Mouse (Mus musculus): Measurements from ENCODE around the gene St7l.

The St7l gene

DNA sequence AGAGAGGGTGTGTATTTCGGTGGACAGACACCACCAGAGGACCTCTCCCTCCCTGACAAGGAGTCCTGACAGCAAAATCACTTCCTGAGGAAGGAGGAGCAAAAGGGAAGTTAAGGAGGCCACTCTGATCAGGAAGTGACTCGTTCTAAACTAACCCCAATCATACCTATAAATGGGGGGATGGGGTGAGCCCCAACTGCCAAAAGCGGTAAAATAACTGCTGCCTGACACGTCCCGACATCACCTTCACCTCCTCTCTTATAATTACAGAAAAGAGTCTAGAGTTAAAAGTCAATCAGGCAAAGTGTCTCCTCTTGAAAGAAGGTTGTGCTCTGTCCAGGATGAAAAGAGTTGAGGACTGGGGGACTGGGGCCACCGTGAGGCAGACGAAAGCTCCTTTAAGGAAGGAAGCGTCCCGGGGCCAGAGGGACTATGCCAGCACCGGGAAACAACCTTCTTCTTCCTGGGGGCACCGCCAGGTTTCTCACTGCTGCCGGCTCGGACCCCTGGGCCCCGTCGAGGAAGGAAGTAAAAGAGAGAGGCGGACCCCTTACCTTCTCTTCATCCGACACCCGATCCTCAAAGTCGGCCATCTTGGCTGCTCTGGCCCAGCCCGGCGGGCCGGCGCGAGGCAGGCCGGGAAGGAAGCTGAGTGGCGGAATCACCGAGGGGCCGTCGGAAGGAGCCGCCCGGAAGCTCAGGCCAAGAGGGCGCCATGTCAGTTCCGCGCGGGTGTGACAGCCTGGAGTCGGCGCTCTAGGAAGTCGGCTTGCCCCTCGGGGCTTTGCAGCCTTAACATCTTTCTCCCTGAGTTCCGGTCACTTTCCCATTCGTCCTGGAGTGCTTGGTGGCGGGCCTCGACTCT lies at the start of gene St7l, which contains the start of gene Capza1:
TSS of gene St7l (plus strand) at position 220 of the 865 bp plus-strand sequence.
TSS of gene Capza1 (minus strand) at position 720 of the 865 bp plus-strand sequence.
- TF ChIP-seq CTCF (conservative IDR thresholded peaks at IDR 0.05; ENCODE audit: low read length) (no peak), POU5F1 (IDR thresholded peaks at IDR 0.05; ENCODE audit: borderline replicate concordance, low read length) (no peak), NANOG (IDR thresholded peaks at IDR 0.05; ENCODE audit: borderline replicate concordance, low read length) (no peak)
- peak within 1 kb of the TSS; percentile 98 for H3K4me3 ChIP-seq (replicated peaks; ENCODE audit: low read length)
- no peaks in the 10 kb centered on the region for H3K9me3 ChIP-seq (ENCODE audit: low read length)

GRCm38 (mm10) chr3:104814746-104815145 lies 49.1 kb upstream of the St7l start:
- TF ChIP-seq POU5F1 (IDR thresholded peaks at IDR 0.05; ENCODE audit: borderline replicate concordance, low read length), result no peak
- no peak for TF ChIP-seq CTCF (conservative IDR thresholded peaks at IDR 0.05; ENCODE audit: low read length)
- TF ChIP-seq NANOG (IDR thresholded peaks at IDR 0.05; ENCODE audit: borderline replicate concordance, low read length), result peak; percentile 84
- no peaks in the 10 kb centered on the region for H3K27me3 ChIP-seq (ENCODE audit: insufficient read depth, low read length)
- no peaks in the 10 kb centered on the region for H3K9me3 ChIP-seq (ENCODE audit: low read length)
- peaks cover 68% of the 10 kb centered on the region for H3K4me1 ChIP-seq (replicated peaks; ENCODE audit: low read depth, low read length)
- H3K36me3 ChIP-seq (ENCODE audit: insufficient read depth, low read length), result 0 out of 2 replicates have a peak, but pooled peaks cover 12% of the 10 kb centered on the region
- peak overlapping the region; percentile 93 for H3K4me3 ChIP-seq (replicated peaks; ENCODE audit: low read length)

More for the DNA sequence above, at the start of gene St7l, which contains the start of gene Capza1:
- peaks cover 27% of the 10 kb centered on the region for H3K36me3 ChIP-seq (ENCODE audit: insufficient read depth, low read length)
- H3K4me1 ChIP-seq (replicated peaks; ENCODE audit: low read depth, low read length), result peaks cover 58% of the 10 kb centered on the region
- no peaks in the 10 kb centered on the region for H3K27me3 ChIP-seq (ENCODE audit: insufficient read depth, low read length)

GRCm38 (mm10) chr3:104815346-104815745 lies 48.5 kb upstream of the St7l start:
- H3K9me3 ChIP-seq (ENCODE audit: low read length), result no peaks in the 10 kb centered on the region
- TF ChIP-seq POU5F1 (IDR thresholded peaks at IDR 0.05; ENCODE audit: borderline replicate concordance, low read length) (no peak), NANOG (IDR thresholded peaks at IDR 0.05; ENCODE audit: borderline replicate concordance, low read length) (peak; percentile 80)
- peaks cover 74% of the 10 kb centered on the region for H3K4me1 ChIP-seq (replicated peaks; ENCODE audit: low read depth, low read length)
- H3K27me3 ChIP-seq (ENCODE audit: insufficient read depth, low read length), result no peaks in the 10 kb centered on the region
- peak overlapping the region; percentile 93 for H3K4me3 ChIP-seq (replicated peaks; ENCODE audit: low read length)
- H3K36me3 ChIP-seq (ENCODE audit: insufficient read depth, low read length), result peaks cover 12% of the 10 kb centered on the region; the same call in 1 of the 2 replicates

DNA sequence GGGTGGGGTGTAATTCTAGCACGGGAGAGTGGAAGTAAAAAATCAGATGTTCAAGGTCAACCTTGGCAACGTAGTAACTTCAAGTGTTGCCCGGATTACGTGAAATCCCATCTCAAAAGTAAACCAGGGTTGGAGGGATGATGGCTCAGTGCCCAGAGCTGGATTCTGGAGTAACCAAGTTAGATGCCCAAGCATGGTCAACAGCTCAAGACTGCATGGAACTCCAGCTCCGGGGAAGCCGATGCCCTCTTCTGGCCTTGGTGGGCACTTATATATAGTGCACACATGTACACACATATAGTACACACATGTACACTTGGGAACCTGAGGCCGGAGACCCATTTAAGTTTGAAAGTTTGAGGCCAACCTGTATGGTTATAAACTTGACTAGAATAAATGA lies 47.7 kb upstream of the St7l start:
- Histone ChIP-seq H3K4me1 (replicated peaks; ENCODE audit: low read depth, low read length) (peaks cover 78% of the 10 kb centered on the region), H3K27me3 (ENCODE audit: insufficient read depth, low read length) (no peaks in the 10 kb centered on the region), H3K9me3 (ENCODE audit: low read length) (no peaks in the 10 kb centered on the region), H3K4me3 (replicated peaks; ENCODE audit: low read length) (peak overlapping the region; percentile 93), H3K36me3 (ENCODE audit: insufficient read depth, low read length) (peaks cover 17% of the 10 kb centered on the region)
- TF ChIP-seq POU5F1 (IDR thresholded peaks at IDR 0.05; ENCODE audit: borderline replicate concordance, low read length), result no peak
- no peak for TF ChIP-seq NANOG (IDR thresholded peaks at IDR 0.05; ENCODE audit: borderline replicate concordance, low read length)
- no peak for TF ChIP-seq CTCF (conservative IDR thresholded peaks at IDR 0.05; ENCODE audit: low read length)

DNA sequence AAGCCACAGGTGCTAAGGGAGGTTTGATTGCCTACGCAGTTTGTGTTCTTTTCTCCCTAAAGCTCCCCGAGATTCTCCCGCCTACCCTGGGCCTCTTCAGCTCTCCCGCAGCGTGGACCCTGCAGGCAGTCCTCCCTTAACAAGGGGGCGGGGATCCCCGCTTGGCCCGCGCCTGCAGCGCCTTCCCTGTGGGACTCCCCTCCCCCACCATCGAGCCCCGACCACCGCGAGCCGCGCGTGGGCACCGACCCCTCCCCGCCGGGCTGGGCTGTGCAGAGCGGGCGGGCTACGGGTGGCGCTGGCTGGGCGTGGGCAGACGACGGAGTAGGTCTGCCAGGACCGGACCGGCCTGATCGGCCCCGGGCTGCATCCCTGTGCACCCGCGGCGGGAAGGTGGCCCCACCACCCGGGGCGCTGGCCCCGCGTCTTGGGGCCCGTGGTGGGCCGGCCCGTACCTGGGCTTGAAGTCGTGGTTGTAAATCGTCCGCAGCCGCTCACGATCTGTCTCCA lies 46.3 kb upstream of the St7l start:
- Histone ChIP-seq H3K4me3 (replicated peaks; ENCODE audit: low read length) (peak overlapping the region; percentile 93), H3K9me3 (ENCODE audit: low read length) (no peaks in the 10 kb centered on the region), H3K27me3 (ENCODE audit: insufficient read depth, low read length) (no peaks in the 10 kb centered on the region), H3K36me3 (ENCODE audit: insufficient read depth, low read length) (peaks cover 25% of the 10 kb centered on the region), H3K4me1 (replicated peaks; ENCODE audit: low read depth, low read length) (peaks cover 75% of the 10 kb centered on the region)
- no peak for TF ChIP-seq NANOG (IDR thresholded peaks at IDR 0.05; ENCODE audit: borderline replicate concordance, low read length)
- TF ChIP-seq POU5F1 (IDR thresholded peaks at IDR 0.05; ENCODE audit: borderline replicate concordance, low read length), result no peak
- TF ChIP-seq CTCF (conservative IDR thresholded peaks at IDR 0.05; ENCODE audit: low read length), result no peak

DNA sequence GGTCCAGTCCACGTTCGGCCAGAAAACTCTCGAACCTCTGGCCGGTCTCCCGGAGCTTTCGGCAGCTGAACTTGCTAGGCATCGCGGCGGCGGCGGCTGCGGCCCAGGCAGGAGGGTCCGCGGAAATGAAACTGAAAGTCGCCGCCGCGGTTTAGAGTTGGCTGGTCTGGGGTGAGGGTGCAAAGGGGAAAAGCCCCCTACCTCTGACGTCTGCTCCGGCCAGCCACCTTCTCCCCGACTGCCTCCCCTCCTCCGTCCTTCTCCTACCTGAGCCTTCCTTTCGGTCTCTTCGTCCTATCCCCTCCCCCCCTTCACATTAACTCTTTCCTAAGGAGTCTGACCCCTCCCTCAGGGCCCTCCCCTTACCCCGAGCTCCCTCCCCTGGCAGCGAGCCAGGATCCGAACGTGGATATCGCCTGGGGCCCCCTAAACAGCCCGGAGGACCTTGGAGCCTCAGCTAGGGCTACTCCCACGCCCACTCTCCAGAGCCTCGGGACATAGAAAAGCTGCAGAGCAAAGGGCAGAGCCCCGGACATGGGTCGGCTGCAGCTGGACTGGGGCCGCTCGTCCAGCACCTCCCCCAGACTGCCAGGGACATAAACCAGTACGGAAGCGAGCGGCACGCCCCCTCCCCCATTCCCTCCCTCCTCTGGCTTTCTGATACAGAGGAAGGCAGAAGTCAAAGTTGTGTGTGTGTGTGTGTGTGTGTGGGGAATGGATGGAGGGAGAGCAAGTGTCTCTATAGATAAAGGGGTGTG lies 45.6 kb upstream of the St7l start, which contains the start of gene Mov10:
TSS of gene Mov10 (minus strand) at position 573 of the 758 bp plus-strand sequence.
- Histone ChIP-seq H3K9me3 (ENCODE audit: low read length) (no peaks in the 10 kb centered on the region), H3K27me3 (ENCODE audit: insufficient read depth, low read length) (no peaks in the 10 kb centered on the region), H3K4me1 (replicated peaks; ENCODE audit: low read depth, low read length) (peaks cover 77% of the 10 kb centered on the region), H3K4me3 (replicated peaks; ENCODE audit: low read length) (peak within 1 kb of the TSS; percentile 93), H3K36me3 (ENCODE audit: insufficient read depth, low read length) (peaks cover 28% of the 10 kb centered on the region)
- TF ChIP-seq CTCF (conservative IDR thresholded peaks at IDR 0.05; ENCODE audit: low read length), result no peak
- TF ChIP-seq POU5F1 (IDR thresholded peaks at IDR 0.05; ENCODE audit: borderline replicate concordance, low read length), result no peak
- TF ChIP-seq NANOG (IDR thresholded peaks at IDR 0.05; ENCODE audit: borderline replicate concordance, low read length), result no peak

GRCm38 (mm10) chr3:104818749-104819134 lies 45.1 kb upstream of the St7l start:
- H3K9me3 ChIP-seq (ENCODE audit: low read length), result no peaks in the 10 kb centered on the region
- H3K4me3 ChIP-seq (replicated peaks; ENCODE audit: low read length), result peak overlapping the region; percentile 93
- TF ChIP-seq CTCF (conservative IDR thresholded peaks at IDR 0.05; ENCODE audit: low read length) (no peak), NANOG (IDR thresholded peaks at IDR 0.05; ENCODE audit: borderline replicate concordance, low read length) (no peak), POU5F1 (IDR thresholded peaks at IDR 0.05; ENCODE audit: borderline replicate concordance, low read length) (no peak)
- peaks cover 71% of the 10 kb centered on the region for H3K4me1 ChIP-seq (replicated peaks; ENCODE audit: low read depth, low read length)
- H3K27me3 ChIP-seq (ENCODE audit: insufficient read depth, low read length), result no peaks in the 10 kb centered on the region
- H3K36me3 ChIP-seq (ENCODE audit: insufficient read depth, low read length), result peaks cover 28% of the 10 kb centered on the region

DNA sequence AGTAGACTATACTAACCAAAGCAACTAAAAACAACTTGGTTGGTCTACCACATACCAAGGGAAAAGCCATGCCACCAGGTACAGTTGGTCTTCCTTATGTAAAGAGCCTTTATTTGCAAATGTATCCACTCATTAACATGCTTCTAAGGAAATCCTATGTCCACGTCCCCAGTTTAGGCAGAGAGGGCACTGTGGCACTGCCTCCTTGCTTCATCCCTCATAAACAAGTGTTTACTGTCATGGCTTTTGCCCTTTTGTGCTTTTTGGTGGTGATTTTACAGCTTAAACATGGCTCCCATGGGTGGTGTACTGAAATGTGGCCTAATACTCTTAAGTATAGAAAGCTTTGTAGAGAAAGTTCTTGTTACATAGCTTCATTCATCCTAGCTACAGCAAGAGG lies 43.4 kb upstream of the St7l start:
- H3K9me3 ChIP-seq (ENCODE audit: low read length), result no peaks in the 10 kb centered on the region
- H3K4me3 ChIP-seq (replicated peaks; ENCODE audit: low read length), result no peak overlapping the region
- peaks cover 58% of the 10 kb centered on the region for H3K4me1 ChIP-seq (replicated peaks; ENCODE audit: low read depth, low read length)
- peaks cover 31% of the 10 kb centered on the region for H3K36me3 ChIP-seq (ENCODE audit: insufficient read depth, low read length)
- no peaks in the 10 kb centered on the region for H3K27me3 ChIP-seq (ENCODE audit: insufficient read depth, low read length)
- no peak for TF ChIP-seq CTCF (conservative IDR thresholded peaks at IDR 0.05; ENCODE audit: low read length)
- no peak for TF ChIP-seq NANOG (IDR thresholded peaks at IDR 0.05; ENCODE audit: borderline replicate concordance, low read length)
- TF ChIP-seq POU5F1 (IDR thresholded peaks at IDR 0.05; ENCODE audit: borderline replicate concordance, low read length), result no peak
